Mouse (Mus musculus): ENCODE results near the gene Pam16. TPM values are rescaled to one million over a fixed set of nuclear protein-coding genes. Genes with fewer than 3 reads are reported as not detected.

Gene Pam16
- polyA plus RNA-seq, 1 experiment from 2014 or later = 116 TPM

- Histone ChIP-seq H3K4me3 (ENCODE audit: low read depth, low read length) (no peak overlapping the region), H3K4me2 (0 out of 2 replicates have a peak overlapping the region, but pooled peaks have one; percentile 5), H3K27me3 (replicated peaks; ENCODE audit: control insufficient read depth, insufficient read depth, low read length) (no peaks in the 10 kb centered on the region), H3K27ac (ENCODE audit: low read depth, low read length) (peak overlapping the region; percentile 44), H3K4me1 (replicated peaks; ENCODE audit: control insufficient read depth, insufficient read depth, low read length) (peaks cover 81% of the 10 kb centered on the region), H3K9ac (ENCODE audit: low read depth, low read length) (0 out of 2 replicates have a peak overlapping the region, but pooled peaks have one; percentile 4), H3K9me3 (ENCODE audit: control insufficient read depth, low read length) (no peaks in the 10 kb centered on the region), H3K36me3 (ENCODE audit: control insufficient read depth, insufficient read depth, low read length) (no peaks in the 10 kb centered on the region)
- WGBS = 58% methylated on average over 7 of the region's 7 CpGs
- no peak for ATAC-seq (replicated peaks; ENCODE audit: low FRiP score)
- no peak for DNase-seq (ENCODE audit: low spot score)
These were observed 21.9 kb downstream of the Pam16 start for GRCm38 (mm10) chr16:4602766-4603452.

- no peak overlapping the region for H3K4me2 ChIP-seq
- WGBS = 44% methylated on average over 3 of the region's 3 CpGs
- H3K9me3 ChIP-seq (ENCODE audit: control insufficient read depth, low read length) = no peaks in the 10 kb centered on the region
- H3K4me3 ChIP-seq (ENCODE audit: low read depth, low read length) = no peak overlapping the region
- DNase-seq (ENCODE audit: low spot score) = no peak
- H3K27ac ChIP-seq (ENCODE audit: low read depth, low read length) = peak overlapping the region; percentile 44; the same call in 1 of the 2 replicates
- peaks cover 83% of the 10 kb centered on the region for H3K4me1 ChIP-seq (replicated peaks; ENCODE audit: control insufficient read depth, insufficient read depth, low read length)
- 0 out of 2 replicates have a peak, but pooled peaks have one; percentile 42 for ATAC-seq (replicated peaks; ENCODE audit: low FRiP score)
- H3K36me3 ChIP-seq (ENCODE audit: control insufficient read depth, insufficient read depth, low read length) = no peaks in the 10 kb centered on the region
- 0 out of 2 replicates have a peak overlapping the region, but pooled peaks have one; percentile 1 for H3K9ac ChIP-seq (ENCODE audit: low read depth, low read length)
- H3K27me3 ChIP-seq (replicated peaks; ENCODE audit: control insufficient read depth, insufficient read depth, low read length) = no peaks in the 10 kb centered on the region
These were observed 22.6 kb downstream of the Pam16 start for GRCm38 (mm10) chr16:4602189-4602588.

- Histone ChIP-seq H3K4me1 (replicated peaks; ENCODE audit: control insufficient read depth, insufficient read depth, low read length) (peaks cover 80% of the 10 kb centered on the region), H3K4me2 (no peak overlapping the region), H3K27me3 (replicated peaks; ENCODE audit: control insufficient read depth, insufficient read depth, low read length) (peaks cover 5% of the 10 kb centered on the region), H3K27ac (ENCODE audit: low read depth, low read length) (no peak overlapping the region), H3K9me3 (ENCODE audit: control insufficient read depth, low read length) (no peaks in the 10 kb centered on the region), H3K36me3 (ENCODE audit: control insufficient read depth, insufficient read depth, low read length) (no peaks in the 10 kb centered on the region), H3K4me3 (ENCODE audit: low read depth, low read length) (no peak overlapping the region), H3K9ac (ENCODE audit: low read depth, low read length) (no peak overlapping the region)
- ATAC-seq (replicated peaks; ENCODE audit: low FRiP score) = no peak
- 68% methylated on average over 9 of the region's 9 CpGs for WGBS
- no peak for DNase-seq (ENCODE audit: low spot score)
These were observed 24.0 kb downstream of the Pam16 start for GRCm38 (mm10) chr16:4600701-4601310.

DNA sequence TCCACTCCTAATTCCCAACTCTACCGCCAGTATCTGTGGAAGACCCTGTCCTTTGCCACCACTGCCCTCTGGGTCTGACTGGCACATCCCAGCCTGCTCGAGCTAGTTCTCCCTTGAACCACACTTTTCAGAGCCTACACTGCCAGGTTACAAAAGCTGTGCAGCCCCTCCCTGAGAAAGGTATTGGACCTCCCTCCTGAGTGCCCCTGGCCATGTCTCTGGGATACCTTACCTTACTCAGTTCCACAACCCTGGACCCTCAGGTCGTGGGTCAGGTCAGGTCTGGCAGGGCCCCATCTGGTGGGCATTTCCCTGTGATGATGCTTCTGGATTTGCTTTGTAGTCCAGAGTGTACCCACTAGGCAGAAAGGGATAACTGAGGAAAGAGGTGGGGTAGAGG, 25.2 kb downstream of the Pam16 start:
- ATAC-seq (replicated peaks; ENCODE audit: low FRiP score) (no peak), DNase-seq (ENCODE audit: low spot score) (no peak)
- H3K4me1 ChIP-seq (replicated peaks; ENCODE audit: control insufficient read depth, insufficient read depth, low read length) = peaks cover 73% of the 10 kb centered on the region
- WGBS = 68% methylated on average over 3 of the region's 3 CpGs
- H3K4me3 ChIP-seq (ENCODE audit: low read depth, low read length) = no peak overlapping the region
- H3K36me3 ChIP-seq (ENCODE audit: control insufficient read depth, insufficient read depth, low read length) = no peaks in the 10 kb centered on the region
- H3K9ac ChIP-seq (ENCODE audit: low read depth, low read length) = no peak overlapping the region
- H3K4me2 ChIP-seq = no peak overlapping the region
- H3K27ac ChIP-seq (ENCODE audit: low read depth, low read length) = no peak overlapping the region
- peaks cover 16% of the 10 kb centered on the region for H3K27me3 ChIP-seq (replicated peaks; ENCODE audit: control insufficient read depth, insufficient read depth, low read length)
- no peaks in the 10 kb centered on the region for H3K9me3 ChIP-seq (ENCODE audit: control insufficient read depth, low read length)

DNA sequence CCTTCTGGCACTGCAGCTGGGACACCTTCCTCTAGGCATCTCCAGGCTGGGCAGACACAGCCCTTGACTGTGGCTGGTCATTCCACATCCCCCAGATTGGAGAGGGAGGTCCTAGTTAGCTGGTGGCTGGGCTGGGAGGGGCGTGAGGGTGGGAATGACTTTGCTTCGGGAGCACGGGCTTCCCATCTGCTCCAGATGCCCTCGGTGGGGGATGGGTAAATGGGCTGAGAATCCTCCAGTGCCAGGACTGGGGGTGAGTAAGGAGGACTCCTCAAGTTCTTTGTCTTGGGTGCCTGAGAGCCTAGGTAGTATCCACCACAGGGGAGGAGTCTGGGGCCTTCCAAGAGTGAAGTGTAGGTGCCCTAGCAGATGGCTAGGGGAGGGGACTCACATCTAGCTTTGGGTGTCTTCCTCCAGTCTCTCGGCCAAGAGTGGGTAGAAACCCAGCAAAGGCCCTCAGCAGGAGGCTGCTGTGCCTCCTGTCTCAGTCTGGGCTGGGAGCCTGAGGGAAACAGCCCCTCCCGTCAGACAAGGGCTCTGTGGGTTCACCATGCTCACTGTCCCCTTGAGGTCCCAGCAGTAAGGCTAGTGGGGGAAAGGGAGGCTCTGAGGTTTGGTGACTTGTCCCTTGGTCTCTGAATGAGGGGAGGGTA, 25.8 kb downstream of the Pam16 start:
- no peaks in the 10 kb centered on the region for H3K9me3 ChIP-seq (ENCODE audit: control insufficient read depth, low read length)
- H3K36me3 ChIP-seq (ENCODE audit: control insufficient read depth, insufficient read depth, low read length) = no peaks in the 10 kb centered on the region
- H3K27me3 ChIP-seq (replicated peaks; ENCODE audit: control insufficient read depth, insufficient read depth, low read length) = peaks cover 21% of the 10 kb centered on the region
- no peak overlapping the region for H3K27ac ChIP-seq (ENCODE audit: low read depth, low read length)
- no peak overlapping the region for H3K4me2 ChIP-seq
- 40% methylated on average over 6 of the region's 6 CpGs for WGBS
- no peak overlapping the region for H3K4me3 ChIP-seq (ENCODE audit: low read depth, low read length)
- peaks cover 69% of the 10 kb centered on the region for H3K4me1 ChIP-seq (replicated peaks; ENCODE audit: control insufficient read depth, insufficient read depth, low read length)
- ATAC-seq (replicated peaks; ENCODE audit: low FRiP score) (no peak), DNase-seq (ENCODE audit: low spot score) (no peak)
- no peak overlapping the region for H3K9ac ChIP-seq (ENCODE audit: low read depth, low read length)

- Histone ChIP-seq H3K27ac (ENCODE audit: low read depth, low read length) (no peak overlapping the region), H3K9ac (ENCODE audit: low read depth, low read length) (no peak overlapping the region), H3K36me3 (ENCODE audit: control insufficient read depth, insufficient read depth, low read length) (no peaks in the 10 kb centered on the region), H3K9me3 (ENCODE audit: control insufficient read depth, low read length) (no peaks in the 10 kb centered on the region), H3K27me3 (replicated peaks; ENCODE audit: control insufficient read depth, insufficient read depth, low read length) (peaks cover 31% of the 10 kb centered on the region), H3K4me2 (no peak overlapping the region), H3K4me1 (replicated peaks; ENCODE audit: control insufficient read depth, insufficient read depth, low read length) (peaks cover 65% of the 10 kb centered on the region), H3K4me3 (ENCODE audit: low read depth, low read length) (no peak overlapping the region)
- WGBS = 76% methylated on average over 5 of the region's 5 CpGs
- ATAC-seq (replicated peaks; ENCODE audit: low FRiP score) (no peak), DNase-seq (ENCODE audit: low spot score) (no peak)
These were observed 26.7 kb downstream of the Pam16 start for GRCm38 (mm10) chr16:4598041-4598440.

DNA sequence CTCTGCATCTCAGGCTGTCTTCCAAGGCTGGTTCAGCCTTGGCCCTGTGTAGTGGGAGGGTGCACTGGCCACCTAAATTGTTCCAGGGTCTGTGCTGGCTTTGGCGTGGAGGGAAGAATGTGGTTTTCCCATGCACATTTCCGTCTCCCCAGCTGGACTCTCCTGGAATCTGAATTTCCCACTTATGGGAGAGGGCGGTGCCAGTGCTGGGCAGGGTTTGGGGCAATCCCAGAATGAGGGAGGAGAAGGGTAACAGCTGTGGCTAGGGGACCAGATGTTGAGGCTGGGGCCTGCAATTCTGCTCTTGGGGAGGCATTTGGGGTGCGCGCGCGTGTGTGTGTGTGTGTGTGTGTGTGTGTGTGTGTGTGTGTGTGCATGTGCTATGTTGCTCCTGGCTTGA, 27.5 kb downstream of the Pam16 start:
- no peak overlapping the region for H3K4me3 ChIP-seq (ENCODE audit: low read depth, low read length)
- WGBS = 71% methylated on average over 7 of the region's 7 CpGs
- no peak overlapping the region for H3K9ac ChIP-seq (ENCODE audit: low read depth, low read length)
- peaks cover 61% of the 10 kb centered on the region for H3K4me1 ChIP-seq (replicated peaks; ENCODE audit: control insufficient read depth, insufficient read depth, low read length)
- H3K36me3 ChIP-seq (ENCODE audit: control insufficient read depth, insufficient read depth, low read length) = no peaks in the 10 kb centered on the region
- H3K27me3 ChIP-seq (replicated peaks; ENCODE audit: control insufficient read depth, insufficient read depth, low read length) = peaks cover 33% of the 10 kb centered on the region
- H3K27ac ChIP-seq (ENCODE audit: low read depth, low read length) = no peak overlapping the region
- DNase-seq (ENCODE audit: low spot score) = no peak
- peak overlapping the region; percentile 25; the same call in 1 of the 2 replicates for H3K4me2 ChIP-seq
- H3K9me3 ChIP-seq (ENCODE audit: control insufficient read depth, low read length) = no peaks in the 10 kb centered on the region
- no peak for ATAC-seq (replicated peaks; ENCODE audit: low FRiP score)

DNA sequence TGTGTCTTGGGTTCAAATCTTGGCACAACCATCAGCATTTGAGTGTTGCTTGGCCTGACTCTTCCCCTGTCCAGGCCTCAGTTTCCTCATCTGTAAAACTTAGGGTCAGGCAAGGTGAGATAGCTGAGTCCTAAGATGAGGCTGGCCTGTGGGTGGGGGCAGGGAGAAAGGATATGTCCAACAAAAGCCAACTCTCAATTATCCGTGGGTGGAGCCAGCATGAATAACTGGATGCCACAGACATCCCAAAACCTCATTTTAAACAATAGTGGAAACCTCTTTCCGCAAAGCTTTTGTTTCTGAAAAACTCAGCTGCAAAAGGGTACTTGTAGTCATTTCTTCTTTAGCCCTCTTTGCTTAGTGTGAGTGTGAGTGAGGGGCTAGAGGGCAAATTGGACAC, 28.0 kb downstream of the Pam16 start:
- Histone ChIP-seq H3K9me3 (ENCODE audit: control insufficient read depth, low read length) (no peaks in the 10 kb centered on the region), H3K4me2 (peak overlapping the region; percentile 82), H3K4me1 (replicated peaks; ENCODE audit: control insufficient read depth, insufficient read depth, low read length) (peaks cover 57% of the 10 kb centered on the region), H3K9ac (ENCODE audit: low read depth, low read length) (no peak overlapping the region), H3K27me3 (replicated peaks; ENCODE audit: control insufficient read depth, insufficient read depth, low read length) (peaks cover 33% of the 10 kb centered on the region), H3K27ac (ENCODE audit: low read depth, low read length) (no peak overlapping the region; the same call in 1 of the 2 replicates), H3K36me3 (ENCODE audit: control insufficient read depth, insufficient read depth, low read length) (no peaks in the 10 kb centered on the region), H3K4me3 (ENCODE audit: low read depth, low read length) (peak overlapping the region; percentile 75)
- no peak for DNase-seq (ENCODE audit: low spot score)
- no peak for ATAC-seq (replicated peaks; ENCODE audit: low FRiP score)
- WGBS = 65% methylated on average over 2 of the region's 2 CpGs

Data from liver, embryonic 11.5 days (tissue).